Mouse (Mus musculus): ENCODE results near the gene B4galnt1.

The B4galnt1 gene

GRCm38 (mm10) chr10:127171631-127172200 lies 6.7 kb downstream of the B4galnt1 start:
- DNase-seq: no peak

- no peak for DNase-seq
These were observed 8.4 kb downstream of the B4galnt1 start for GRCm38 (mm10) chr10:127173148-127174065.

- DNase-seq: no peak
These were observed 9.1 kb downstream of the B4galnt1 start for GRCm38 (mm10) chr10:127174170-127174569.

GRCm38 (mm10) chr10:127176228-127176627 lies 11.2 kb downstream of the B4galnt1 start:
- DNase-seq: no peak

- no peak for DNase-seq
These were observed 11.7 kb downstream of the B4galnt1 start for GRCm38 (mm10) chr10:127176756-127177155.

GRCm38 (mm10) chr10:127177235-127177634 lies 12.2 kb downstream of the B4galnt1 start:
- DNase-seq: no peak

GRCm38 (mm10) chr10:127177719-127178118 lies 12.7 kb downstream of the B4galnt1 start:
- DNase-seq: peak; percentile 88

- no peak for DNase-seq
These were observed 13.4 kb downstream of the B4galnt1 start for GRCm38 (mm10) chr10:127178286-127179027.

GRCm38 (mm10) chr10:127179871-127180694 lies 15.1 kb downstream of the B4galnt1 start, which contains the start of gene Slc26a10:
TSS of gene Slc26a10 (minus strand) at chr10:127180645.
- no peak for DNase-seq

- no peak for DNase-seq
These were observed 15.6 kb downstream of the B4galnt1 start for GRCm38 (mm10) chr10:127180695-127181047.

- DNase-seq: no peak
These were observed 16.5 kb downstream of the B4galnt1 start for GRCm38 (mm10) chr10:127181566-127181965.

- no peak for DNase-seq
These were observed 17.6 kb downstream of the B4galnt1 start for GRCm38 (mm10) chr10:127182624-127183023.

- no peak for DNase-seq
These were observed 18.7 kb downstream of the B4galnt1 start for GRCm38 (mm10) chr10:127183759-127184158.

- no peak for DNase-seq
These were observed 20.1 kb downstream of the B4galnt1 start for GRCm38 (mm10) chr10:127185101-127185500.

GRCm38 (mm10) chr10:127185506-127185905 lies 20.5 kb downstream of the B4galnt1 start:
- no peak for DNase-seq

GRCm38 (mm10) chr10:127186451-127186850 lies 21.4 kb downstream of the B4galnt1 start:
- no peak for DNase-seq

GRCm38 (mm10) chr10:127187371-127188078 lies 22.5 kb downstream of the B4galnt1 start:
- no peak for DNase-seq

- DNase-seq: no peak
These were observed 23.0 kb downstream of the B4galnt1 start for GRCm38 (mm10) chr10:127188079-127188453.

GRCm38 (mm10) chr10:127188465-127189115 lies 23.6 kb downstream of the B4galnt1 start:
- DNase-seq: peak; percentile 72

GRCm38 (mm10) chr10:127189116-127189650 lies 24.2 kb downstream of the B4galnt1 start:
- DNase-seq: peak; percentile 61

All from lung, postnatal 10 days (tissue).